Mouse (Mus musculus) embryonic facial prominence, embryonic 15.5 days (tissue): ENCODE measurements around the gene Pax5. TPM values are rescaled to one million over a fixed set of nuclear protein-coding genes. Genes with fewer than 3 reads are reported as not detected.

Experiments used
- ATAC-seq: fragments of 200-750 bp; cut with Nextera tagmentation; 2 replicates; pipeline ENCODE4 v1.8.0; 2017; ENCODE audit warnings: low read depth, moderate TSS enrichment; ENCODE audit not compliant: insufficient number of reproducible peaks, low FRiP score, low TSS enrichment
- H3K27ac ChIP-seq: fragments of 300-500 bp; sonication (generic); replicated peaks from 2 replicates; pipeline ENCODE4 v1.5.1; 2015; ENCODE audit warnings: mild to moderate bottlenecking, inconsistent platforms
- H3K27me3 ChIP-seq: fragments of 300-500 bp; sonication (generic); 2 replicates; pipeline ENCODE4 v1.6.1; 2015; ENCODE audit warnings: inconsistent platforms
- H3K36me3 ChIP-seq: fragments of 300-500 bp; sonication (generic); 2 replicates; pipeline ENCODE4 v1.6.1; 2015; ENCODE audit warnings: mild to moderate bottlenecking, inconsistent platforms
- H3K4me1 ChIP-seq: fragments of 300-500 bp; sonication (generic); 2 replicates; pipeline ENCODE4 v1.6.1; 2015; ENCODE audit warnings: inconsistent platforms
- H3K4me2 ChIP-seq: fragments of 300-500 bp; sonication (generic); replicated peaks from 2 replicates; pipeline ENCODE4 v1.6.1; 2015; ENCODE audit warnings: mild to moderate bottlenecking, inconsistent platforms
- H3K4me3 ChIP-seq: fragments of 300-500 bp; sonication (generic); replicated peaks from 2 replicates; pipeline ENCODE4 v1.5.1; 2015; ENCODE audit warnings: mild to moderate bottlenecking, inconsistent platforms
- H3K9ac ChIP-seq: fragments of 300-500 bp; sonication (generic); 2 replicates; pipeline ENCODE4 v1.6.1; 2015; ENCODE audit warnings: inconsistent platforms
- H3K9me3 ChIP-seq: fragments of 300-500 bp; sonication (generic); replicated peaks from 2 replicates; pipeline ENCODE4 v1.6.1; 2016; ENCODE audit warnings: inconsistent platforms
- WGBS: fragments of 180-500 bp; shearing (Covaris S2); methylation state at CpG from one replicate; pipeline ENCODE4 v1.1.7; 2015; 5-methylcytosine and 5-hydroxymethylcytosine counted together
- polyA plus RNA-seq: library from polyadenylated mRNA; unstranded; fragments of >200 nt; fragmentation: Nextera tagmentation; extraction: Ambion mirVana; gene quantifications from 2 replicates; pipeline ENCODE4 v1.2.1, GENCODE M21; 2015

Pax5 gene
- polyA plus RNA-seq, 1 experiment from 2014 or later: 0.08 TPM

DNA sequence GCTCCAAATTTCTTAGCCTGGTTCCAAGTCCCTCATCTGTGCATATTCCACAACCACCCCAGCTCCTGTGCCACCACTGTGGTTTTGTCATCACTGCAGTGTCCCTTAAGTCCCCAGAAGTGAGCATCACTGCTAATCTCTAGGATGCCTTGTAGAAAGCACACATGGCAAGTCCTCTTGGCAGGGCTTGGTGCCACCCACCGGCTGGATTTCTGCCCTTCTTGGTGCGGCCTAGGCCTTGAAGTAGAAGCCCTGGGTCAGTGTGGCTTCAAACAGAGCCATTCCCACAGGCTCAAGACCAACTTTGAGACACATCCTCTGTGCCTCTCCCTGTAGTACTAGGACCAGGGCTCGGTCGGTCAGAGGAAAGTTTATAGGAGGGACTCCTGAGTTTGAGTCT lies 174.6 kb downstream of the Pax5 start:
- H3K4me2 ChIP-seq: no peak overlapping the region
- H3K4me3 ChIP-seq: no peak overlapping the region
- H3K9ac ChIP-seq: no peak overlapping the region
- no peaks in the 10 kb centered on the region for H3K36me3 ChIP-seq
- 82% methylated on average over 4 of the region's 4 CpGs for WGBS
- no peak for ATAC-seq
- H3K4me1 ChIP-seq: no peaks in the 10 kb centered on the region
- no peaks in the 10 kb centered on the region for H3K9me3 ChIP-seq
- H3K27ac ChIP-seq: no peak overlapping the region
- H3K27me3 ChIP-seq: no peaks in the 10 kb centered on the region

DNA sequence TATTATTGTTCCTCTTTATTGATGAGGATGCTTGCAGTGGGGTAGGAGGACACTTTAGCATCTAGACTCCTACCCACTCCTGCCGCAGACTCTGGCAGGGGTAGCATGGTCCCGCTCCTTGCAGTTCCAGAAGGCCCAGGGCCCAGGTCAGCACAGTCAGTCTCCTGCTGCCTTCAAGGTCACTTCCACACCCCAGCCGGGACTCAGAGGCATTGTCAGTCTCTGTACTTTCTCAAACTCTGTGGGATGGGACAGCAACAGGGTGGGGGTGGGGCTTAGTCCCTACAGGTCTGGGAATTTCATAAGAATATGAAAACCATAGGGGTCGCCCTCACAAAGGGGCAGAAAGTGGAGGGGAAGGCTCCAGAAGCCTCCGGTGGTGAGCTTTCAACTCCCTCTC lies 177.0 kb downstream of the Pax5 start:
- no peak overlapping the region for H3K4me2 ChIP-seq
- no peaks in the 10 kb centered on the region for H3K36me3 ChIP-seq
- ATAC-seq: no peak
- no peaks in the 10 kb centered on the region for H3K4me1 ChIP-seq
- no peak overlapping the region for H3K4me3 ChIP-seq
- 66% methylated on average over 5 of the region's 5 CpGs for WGBS
- no peak overlapping the region for H3K9ac ChIP-seq
- H3K9me3 ChIP-seq: no peaks in the 10 kb centered on the region
- no peak overlapping the region for H3K27ac ChIP-seq
- no peaks in the 10 kb centered on the region for H3K27me3 ChIP-seq

DNA sequence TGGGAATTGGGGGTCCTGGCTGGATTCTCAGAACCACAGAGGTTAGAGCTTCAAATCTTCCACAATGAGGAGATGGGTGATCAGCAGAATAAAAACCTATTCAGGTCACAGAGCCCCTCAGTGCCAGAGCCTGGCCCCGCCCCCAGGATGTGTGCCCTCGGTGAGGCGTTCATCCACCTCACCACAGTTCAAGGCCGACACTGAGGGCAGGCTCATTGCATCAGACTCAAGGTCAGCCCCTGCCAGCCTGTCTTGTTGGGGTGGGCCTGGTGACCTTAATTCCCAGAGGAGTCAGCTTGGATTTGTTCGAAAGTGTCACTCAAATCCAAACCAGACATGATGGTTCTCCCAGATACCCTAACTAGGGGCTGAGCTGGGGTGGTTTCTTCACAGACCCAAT lies 177.6 kb downstream of the Pax5 start:
- no peak overlapping the region for H3K4me2 ChIP-seq
- no peak for ATAC-seq
- H3K9ac ChIP-seq: no peak overlapping the region
- H3K36me3 ChIP-seq: no peaks in the 10 kb centered on the region
- no peaks in the 10 kb centered on the region for H3K4me1 ChIP-seq
- no peak overlapping the region for H3K4me3 ChIP-seq
- no peak overlapping the region for H3K27ac ChIP-seq
- H3K27me3 ChIP-seq: no peaks in the 10 kb centered on the region
- WGBS: 60% methylated on average over 5 of the region's 5 CpGs
- no peaks in the 10 kb centered on the region for H3K9me3 ChIP-seq

DNA sequence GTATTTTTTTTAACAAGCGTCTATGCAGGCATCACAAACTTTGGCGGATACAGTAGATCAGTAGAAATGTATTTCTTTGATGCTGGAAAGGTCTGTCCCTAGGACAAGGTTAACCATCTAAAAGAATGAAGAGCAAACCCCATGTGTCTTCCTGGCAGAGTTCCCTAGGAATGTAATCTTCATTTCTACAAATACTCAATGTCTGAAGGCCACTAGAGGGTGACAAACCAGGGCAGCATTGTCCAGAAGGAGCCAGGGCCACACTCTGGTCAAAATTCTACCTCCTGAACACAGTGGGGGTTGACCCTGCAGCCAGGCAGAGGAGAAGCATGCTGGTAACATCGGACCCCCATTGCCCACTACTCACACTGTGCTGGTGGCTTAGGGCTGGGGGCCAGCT lies 185.0 kb downstream of the Pax5 start:
- no peaks in the 10 kb centered on the region for H3K9me3 ChIP-seq
- H3K4me2 ChIP-seq: no peak overlapping the region
- no peak overlapping the region for H3K9ac ChIP-seq
- H3K36me3 ChIP-seq: no peaks in the 10 kb centered on the region
- H3K27ac ChIP-seq: no peak overlapping the region
- no peak overlapping the region for H3K4me3 ChIP-seq
- H3K4me1 ChIP-seq: no peaks in the 10 kb centered on the region
- no peaks in the 10 kb centered on the region for H3K27me3 ChIP-seq
- 71% methylated on average over 3 of the region's 3 CpGs for WGBS
- ATAC-seq: no peak

DNA sequence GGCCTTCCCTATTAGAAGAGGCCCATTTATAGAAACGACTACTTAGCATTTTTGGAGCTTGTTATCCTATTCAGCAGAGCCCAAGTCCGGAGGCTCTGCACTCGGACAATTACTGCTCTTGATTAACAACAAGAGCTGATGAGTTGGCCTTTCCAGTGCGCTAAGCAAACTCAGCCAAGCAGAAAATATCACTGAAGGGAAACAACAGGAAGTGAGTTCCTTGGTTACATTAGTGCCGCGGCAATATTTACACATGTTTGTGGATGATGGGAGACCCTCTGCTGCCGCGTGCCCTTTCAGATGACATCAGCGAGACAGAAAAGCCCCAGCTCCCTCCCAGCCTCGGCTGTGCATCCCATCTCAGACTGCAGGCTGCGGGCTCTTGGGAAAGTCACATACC lies 191.4 kb downstream of the Pax5 start:
- WGBS: 56% methylated on average over 11 of the region's 11 CpGs

DNA sequence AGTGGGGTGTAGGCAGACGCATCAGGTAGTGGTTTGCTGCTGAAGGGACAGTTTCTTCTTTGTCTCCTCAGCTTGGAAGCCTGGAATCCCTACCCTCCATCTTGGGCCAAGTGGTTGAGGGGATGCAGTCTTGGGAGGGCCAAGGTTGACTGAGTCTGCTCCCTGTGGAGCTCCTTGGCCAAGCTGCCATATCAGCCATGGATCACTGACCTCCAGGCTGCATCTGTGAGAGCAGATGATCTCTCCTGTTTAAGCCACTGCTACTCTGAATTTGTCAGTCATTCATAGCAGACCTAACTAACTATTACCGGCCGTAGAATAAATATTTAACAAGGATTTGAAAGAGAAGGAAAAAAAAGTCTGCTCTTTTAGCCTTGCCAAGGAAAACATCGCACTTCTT lies 196.3 kb downstream of the Pax5 start:
- Histone ChIP-seq H3K27me3 (peaks cover 16% of the 10 kb centered on the region), H3K4me2 (no peak overlapping the region), H3K4me3 (no peak overlapping the region), H3K9me3 (no peaks in the 10 kb centered on the region), H3K27ac (no peak overlapping the region), H3K4me1 (no peaks in the 10 kb centered on the region), H3K9ac (no peak overlapping the region), H3K36me3 (no peaks in the 10 kb centered on the region)
- ATAC-seq: no peak
- WGBS: 92% methylated on average over 4 of the region's 4 CpGs

More for the DNA sequence above, 191.4 kb downstream of the Pax5 start:
- H3K4me1 ChIP-seq: no peaks in the 10 kb centered on the region
- H3K27ac ChIP-seq: no peak overlapping the region
- H3K9me3 ChIP-seq: no peaks in the 10 kb centered on the region
- H3K4me3 ChIP-seq: no peak overlapping the region
- no peak for ATAC-seq
- no peaks in the 10 kb centered on the region for H3K36me3 ChIP-seq
- no peak overlapping the region for H3K4me2 ChIP-seq
- H3K9ac ChIP-seq: no peak overlapping the region
- H3K27me3 ChIP-seq: 0 out of 2 replicates have a peak, but pooled peaks cover under 1% of the 10 kb centered on the region

DNA sequence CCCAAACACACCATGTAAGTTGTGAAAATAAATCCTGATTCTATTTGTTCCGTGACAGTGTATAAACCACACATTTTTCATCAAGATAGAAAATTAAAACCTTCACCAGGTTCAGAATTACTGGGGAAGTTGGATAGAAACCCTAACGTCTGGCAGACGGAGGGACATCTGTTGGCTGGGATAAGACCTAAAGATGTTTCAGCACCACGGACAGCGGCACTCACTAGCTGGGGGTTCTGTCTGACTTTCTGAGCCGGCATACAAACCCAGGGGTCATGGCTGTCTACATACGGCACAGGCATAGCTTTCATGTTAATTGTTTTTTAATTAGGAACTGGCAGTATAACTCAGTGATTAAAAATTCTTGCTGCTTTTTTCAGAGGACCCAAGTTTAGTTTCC lies 198.6 kb downstream of the Pax5 start:
- H3K4me2 ChIP-seq: no peak overlapping the region
- no peaks in the 10 kb centered on the region for H3K36me3 ChIP-seq
- WGBS: 5% methylated on average over 7 of the region's 7 CpGs
- H3K27me3 ChIP-seq: peaks cover 38% of the 10 kb centered on the region
- no peak overlapping the region for H3K27ac ChIP-seq
- no peaks in the 10 kb centered on the region for H3K9me3 ChIP-seq
- H3K9ac ChIP-seq: no peak overlapping the region
- H3K4me3 ChIP-seq: no peak overlapping the region
- no peak for ATAC-seq
- H3K4me1 ChIP-seq: no peaks in the 10 kb centered on the region

DNA sequence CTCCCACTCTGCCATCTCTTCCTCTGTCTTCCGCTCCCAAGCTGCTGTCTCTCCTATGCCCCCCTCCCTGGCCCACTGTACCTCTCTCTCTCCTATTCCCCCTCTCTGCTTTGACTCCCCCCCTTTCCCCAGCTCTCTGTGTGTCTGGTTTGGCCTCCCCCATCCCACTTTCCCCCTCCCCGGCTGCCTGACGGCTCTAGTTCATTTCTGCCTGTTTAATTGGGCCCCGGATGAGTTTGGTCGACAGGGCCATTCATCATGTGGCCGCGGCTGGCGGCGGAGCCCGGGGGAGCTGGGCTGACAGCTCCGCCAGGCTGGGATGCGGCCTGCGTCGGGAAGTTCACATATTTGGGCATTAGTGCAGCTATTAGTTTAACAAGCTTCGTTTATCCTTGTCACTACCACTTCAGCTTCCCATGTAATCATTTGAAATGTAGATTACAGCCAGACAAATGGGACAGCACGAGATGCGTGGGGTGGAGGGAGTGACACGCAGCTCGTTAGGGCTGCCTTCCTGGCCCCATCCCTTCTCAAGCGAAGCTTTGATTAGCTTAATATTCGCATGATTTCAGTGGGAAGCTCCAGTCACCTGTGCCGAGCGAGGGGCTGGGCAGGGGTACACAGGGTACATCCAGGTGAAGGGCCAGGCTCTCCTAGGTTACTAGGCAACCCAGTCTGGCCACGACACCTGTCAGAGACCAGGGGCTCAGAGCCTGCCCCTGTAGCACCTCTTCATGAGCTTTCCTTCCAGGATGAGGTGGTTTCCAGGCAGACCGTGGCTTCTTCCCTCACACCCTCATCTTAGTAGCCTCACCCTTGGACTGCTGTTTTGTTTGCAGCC lies 201.7 kb downstream of the Pax5 start:
- 30% methylated on average over 25 of the region's 25 CpGs for WGBS
- H3K27ac ChIP-seq: no peak overlapping the region
- peaks cover 35% of the 10 kb centered on the region for H3K27me3 ChIP-seq
- H3K36me3 ChIP-seq: no peaks in the 10 kb centered on the region
- no peaks in the 10 kb centered on the region for H3K4me1 ChIP-seq
- no peaks in the 10 kb centered on the region for H3K9me3 ChIP-seq
- no peak overlapping the region for H3K4me3 ChIP-seq
- H3K9ac ChIP-seq: no peak overlapping the region
- no peak for ATAC-seq
- no peak overlapping the region for H3K4me2 ChIP-seq

DNA sequence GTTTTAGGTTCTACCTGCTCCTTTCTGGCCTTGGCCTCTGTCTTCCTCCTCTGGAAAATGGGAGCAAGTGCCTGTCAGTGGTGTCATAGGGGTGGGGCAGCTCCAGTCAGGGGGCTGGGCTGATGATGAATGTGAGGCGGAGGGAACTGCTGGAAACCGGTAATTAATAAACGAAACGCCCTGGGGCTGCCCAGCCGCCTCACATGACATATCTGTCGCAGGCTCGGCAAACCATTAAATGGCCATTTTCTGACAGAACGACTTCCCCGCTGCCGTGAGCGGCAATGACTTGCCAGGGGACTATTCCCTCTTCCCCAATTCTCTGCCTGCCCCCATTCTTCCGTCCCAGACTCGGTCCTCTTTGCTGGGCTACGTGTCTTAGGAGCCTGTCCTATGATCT lies 202.4 kb downstream of the Pax5 start:
- Histone ChIP-seq H3K27me3 (peaks cover 34% of the 10 kb centered on the region), H3K27ac (no peak overlapping the region), H3K9me3 (no peaks in the 10 kb centered on the region), H3K4me1 (no peaks in the 10 kb centered on the region), H3K9ac (no peak overlapping the region), H3K4me3 (no peak overlapping the region), H3K36me3 (no peaks in the 10 kb centered on the region), H3K4me2 (no peak overlapping the region)
- ATAC-seq: no peak
- 37% methylated on average over 14 of the region's 14 CpGs for WGBS

DNA sequence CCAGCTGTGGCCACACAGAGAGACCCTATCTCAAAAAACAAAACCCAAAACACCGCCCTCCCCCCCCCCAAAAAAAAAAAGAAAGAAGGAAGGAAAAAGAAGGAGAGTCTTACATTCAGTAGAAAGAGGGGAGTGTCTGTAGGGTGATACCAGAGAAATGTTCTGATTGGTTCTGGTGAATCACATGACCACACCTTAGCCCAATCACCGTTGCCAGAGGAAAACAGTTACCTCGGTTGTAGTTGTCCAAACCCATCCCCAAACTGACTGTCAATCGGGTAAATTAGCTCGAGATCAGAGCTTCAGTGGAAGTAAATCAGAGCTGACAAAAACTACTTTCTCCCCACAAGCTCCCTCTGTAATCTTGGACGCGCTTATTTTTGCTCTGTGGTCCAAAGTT lies 205.3 kb downstream of the Pax5 start:
- H3K4me1 ChIP-seq: no peaks in the 10 kb centered on the region
- no peak overlapping the region for H3K4me2 ChIP-seq
- 73% methylated on average over 7 of the region's 7 CpGs for WGBS
- no peaks in the 10 kb centered on the region for H3K36me3 ChIP-seq
- no peak overlapping the region for H3K27ac ChIP-seq
- peaks cover 31% of the 10 kb centered on the region for H3K27me3 ChIP-seq
- ATAC-seq: no peak
- H3K9ac ChIP-seq: no peak overlapping the region
- no peak overlapping the region for H3K4me3 ChIP-seq
- H3K9me3 ChIP-seq: no peaks in the 10 kb centered on the region

DNA sequence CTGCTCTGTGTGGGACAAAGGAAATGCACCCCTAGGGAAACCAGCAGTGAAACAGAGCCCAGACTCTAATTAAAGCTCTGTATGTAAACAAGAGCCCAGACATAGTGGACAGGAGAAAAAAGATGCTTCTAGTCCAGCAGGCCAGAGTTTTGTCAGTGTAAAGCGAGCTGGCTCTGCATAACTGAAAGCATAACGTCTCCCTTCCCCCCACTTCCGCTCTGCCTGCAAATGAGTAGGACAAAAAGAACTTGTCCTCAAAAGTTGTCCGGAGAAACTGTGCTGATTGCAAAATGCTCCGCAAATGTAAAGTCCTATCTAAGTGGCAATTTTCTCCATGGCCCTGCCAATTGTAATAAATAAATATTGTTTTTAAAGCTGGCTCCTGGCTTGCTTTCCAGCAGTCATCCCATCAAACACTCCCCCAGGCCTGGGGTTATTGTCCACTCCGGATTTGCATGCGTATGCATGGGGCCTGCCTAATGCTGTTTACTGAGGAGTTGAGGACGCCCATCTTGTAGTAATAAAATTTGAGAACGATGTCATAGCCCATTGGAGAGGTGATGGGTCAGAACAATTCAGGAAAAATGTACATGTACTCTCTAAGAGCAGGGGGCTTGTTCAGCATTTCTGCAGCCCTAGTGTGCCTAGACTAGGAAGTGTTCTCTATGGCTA lies 208.0 kb downstream of the Pax5 start:
- Histone ChIP-seq H3K9ac (no peak overlapping the region), H3K27ac (no peak overlapping the region), H3K4me1 (no peaks in the 10 kb centered on the region), H3K27me3 (peaks cover 7% of the 10 kb centered on the region; the same call in 1 of the 2 replicates), H3K4me3 (no peak overlapping the region), H3K36me3 (no peaks in the 10 kb centered on the region), H3K9me3 (no peaks in the 10 kb centered on the region), H3K4me2 (no peak overlapping the region)
- 35% methylated on average over 9 of the region's 9 CpGs for WGBS
- ATAC-seq: no peak

DNA sequence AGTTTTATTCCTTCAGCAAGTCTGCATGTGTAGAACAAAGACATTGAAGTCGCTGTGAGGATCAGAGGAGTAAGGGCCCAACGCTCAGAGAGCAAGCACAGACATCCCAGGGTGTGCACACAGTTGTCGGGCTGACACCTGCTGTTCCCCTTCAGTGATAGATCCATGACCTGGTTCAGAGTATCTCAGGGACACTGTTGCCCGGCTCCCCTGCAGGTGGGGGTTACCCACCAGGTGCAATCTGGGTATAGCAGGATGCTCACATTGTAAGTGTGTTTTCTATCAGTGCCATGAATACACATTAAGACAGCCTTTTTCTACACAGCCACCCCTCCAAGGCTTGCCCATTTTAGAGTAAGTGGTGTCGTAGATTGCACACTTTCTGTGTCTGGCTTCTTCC lies 212.1 kb downstream of the Pax5 start:
- Histone ChIP-seq H3K4me1 (no peaks in the 10 kb centered on the region), H3K9me3 (no peaks in the 10 kb centered on the region), H3K9ac (no peak overlapping the region), H3K36me3 (no peaks in the 10 kb centered on the region), H3K4me2 (no peak overlapping the region), H3K27ac (no peak overlapping the region), H3K4me3 (no peak overlapping the region), H3K27me3 (no peaks in the 10 kb centered on the region)
- no peak for ATAC-seq
- 79% methylated on average over 5 of the region's 5 CpGs for WGBS
